ENCODE assay signal across 10 mouse cellular contexts in genomic region chr11:109754105-109754602, GRCm38 (mm10). TPM values are rescaled to one million over a fixed set of nuclear protein-coding genes. Genes with fewer than 3 reads are reported as not detected.
A peak's percentile ranks its signal among the peaks of the same experiment; 100 is the strongest.
DNase-seq lines count a peak whose midpoint lies in the region; ATAC-seq lines count a peak whose summit lies in the region.
"Had no signal": no experiment of that assay in that cellular context is flagged by ENCODE, and none has a peak within 500 bp of the region (broad histone marks: within the 10 kb centered on the region; RNA-seq: fewer than 3 reads in every experiment).

No protein-coding gene starts in this region.

- no peaks in the 10 kb centered on the region for H3K36me3 ChIP-seq in lung, embryonic 16.5 days (ENCODE audit: control insufficient read depth, insufficient read depth, low read length)

- H3K4me2 ChIP-seq in lung, embryonic 16.5 days (ENCODE audit: low read depth, low read length), result no peak overlapping the region

- ATAC-seq in cerebellum, adult (ENCODE audit: insufficient number of reproducible peaks, low FRiP score, low TSS enrichment), result no peak; the same call in 1 of the 2 replicates
- peak; percentile 49; the same call in 1 of the 2 replicates for ATAC-seq in lung, embryonic 16.5 days (ENCODE audit: low read depth)
- no peak for ATAC-seq in CD4-positive, CD25-positive, alpha-beta regulatory T cell, adult 4 months
- ATAC-seq: Patski had no signal

- no peaks in the 10 kb centered on the region for H3K9me3 ChIP-seq in lung, embryonic 16.5 days (ENCODE audit: control insufficient read depth, low read length)

- 0 out of 2 replicates have a peak, but pooled peaks cover 3% of the 10 kb centered on the region for H3K4me1 ChIP-seq in lung, embryonic 16.5 days (replicated peaks; ENCODE audit: control insufficient read depth, insufficient read depth, low read length)

- H3K4me3 ChIP-seq in lung, embryonic 16.5 days (ENCODE audit: low read length), result no peak overlapping the region

- peak; percentile 12 for DNase-seq in cerebellum, adult 11 months
- peak; percentile 20 for DNase-seq in brain, embryonic 18.5 days (ENCODE audit: low read depth, low spot score)
- peak; percentile 3 to 10 for DNase-seq in frontal cortex, postnatal 25 days (ENCODE audit: low spot score in 2 of 2)
- no peak for DNase-seq in gastrocnemius, adult 18-20 months (ENCODE audit: low spot score)
- DNase-seq in thymus, postnatal 10 days (ENCODE audit: low spot score in 2 of 2), result no peak
- DNase-seq: heart, adult 18-20 months had no signal

- H3K27me3 ChIP-seq in lung, embryonic 16.5 days (ENCODE audit: control insufficient read depth, insufficient read depth, low read depth, low read length), result no peaks in the 10 kb centered on the region

- H3K27ac ChIP-seq in lung, embryonic 16.5 days (ENCODE audit: low read length), result no peak overlapping the region

- 69% methylated on average over 7 of the region's 7 CpGs for WGBS in lung, embryonic 16.5 days

- no peak overlapping the region for H3K9ac ChIP-seq in lung, embryonic 16.5 days (ENCODE audit: low read length)

RNA-seq across cellular contexts. Expression of gene Fam20a, which starts 32.1 kb away (rescaled TPM):
- 3.3 and 3.4 TPM in 2 replicates for polyA plus RNA-seq in lung, embryonic 16.5 days (2015; fragmentation: Nextera tagmentation; extraction: Ambion mirVana)
- polyA plus RNA-seq in CD4-positive, CD25-positive, alpha-beta regulatory T cell, adult 4 months (2017; shearing (Covaris generic)), result 1 to 10 TPM in 1 of 2 experiments, under 1 TPM in 1; 0.91 to 1.7 TPM
- total RNA-seq in gastrocnemius, adult 18-20 months (2021), result 1 to 10 TPM; 1.2 to 2.0 TPM

Comparison
In these comparisons a context has a peak if more than half of its experiments do, and no peak if none do; other contexts are left out.
1. DNase-seq: peak in cerebellum, adult 11 months (single experiment), brain, embryonic 18.5 days (single experiment) and frontal cortex, postnatal 25 days (2 of 2); none in gastrocnemius, adult 18-20 months (single experiment) and thymus, postnatal 10 days (0 of 2).